Mouse (Mus musculus) frontal cortex, postnatal 36 days (tissue): ENCODE measurements at regions not wholly inside any gene's neighbourhood (a gene's known extent, or its start where the extent isn't known, plus 50 kb on each side); places are given as distances from the start of the nearest gene placed in this dataset.

Experiments
- DNase-seq, 2 experiments: peaks; one replicate each; pipeline ENCODE4 v3.0.0; 2022; ENCODE audit warnings: low spot score in 2 of 2

DNA sequence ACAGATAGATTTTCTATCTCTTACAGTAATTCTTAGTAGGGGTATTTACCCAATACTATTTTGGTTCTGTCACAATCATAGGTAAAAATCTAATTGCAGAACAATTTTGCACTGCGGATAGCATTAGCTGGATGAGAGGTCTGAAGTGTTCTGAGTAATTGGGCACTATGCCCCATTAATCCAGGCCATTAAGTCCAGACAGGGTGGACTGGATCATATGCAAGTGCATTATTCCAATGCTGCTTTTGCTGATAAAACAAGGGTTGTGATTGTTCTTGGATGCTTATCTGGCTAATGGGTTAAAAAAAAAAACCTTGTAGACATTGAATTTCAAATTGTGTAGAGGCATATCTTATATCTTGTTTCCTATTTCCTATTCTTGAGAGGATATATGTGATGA, 1732.6 kb upstream of the Gm6569 start:
- DNase-seq: no peak

DNA sequence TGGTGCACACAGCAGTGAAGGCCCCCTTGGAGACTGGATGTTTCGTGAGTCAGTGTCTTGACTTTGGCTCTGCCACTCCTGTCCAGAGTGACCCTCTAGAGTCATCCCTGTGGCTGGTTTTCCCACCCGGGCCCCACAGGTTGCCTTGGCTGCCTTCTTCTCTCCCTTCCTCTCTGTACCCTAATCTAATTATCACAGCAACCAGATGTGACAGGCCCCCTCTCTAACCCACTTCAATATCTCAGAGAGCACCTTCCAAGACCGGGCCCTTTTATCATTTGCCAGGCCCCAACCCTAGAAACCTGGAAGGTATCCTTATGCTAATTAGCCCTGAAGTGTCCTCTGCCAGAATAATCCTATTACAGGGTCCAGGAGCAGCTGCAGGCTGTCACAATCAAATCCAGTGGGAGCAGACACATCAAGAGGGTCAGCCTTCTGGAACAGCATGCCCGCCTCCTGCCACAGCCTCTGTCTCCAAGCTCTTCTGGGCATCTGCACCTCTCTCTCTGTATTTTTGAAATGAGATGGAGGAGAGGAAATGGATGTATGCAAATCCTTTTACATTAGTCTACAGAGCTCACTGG, 1728.4 kb upstream of the Gm6569 start:
- DNase-seq: no peak

DNA sequence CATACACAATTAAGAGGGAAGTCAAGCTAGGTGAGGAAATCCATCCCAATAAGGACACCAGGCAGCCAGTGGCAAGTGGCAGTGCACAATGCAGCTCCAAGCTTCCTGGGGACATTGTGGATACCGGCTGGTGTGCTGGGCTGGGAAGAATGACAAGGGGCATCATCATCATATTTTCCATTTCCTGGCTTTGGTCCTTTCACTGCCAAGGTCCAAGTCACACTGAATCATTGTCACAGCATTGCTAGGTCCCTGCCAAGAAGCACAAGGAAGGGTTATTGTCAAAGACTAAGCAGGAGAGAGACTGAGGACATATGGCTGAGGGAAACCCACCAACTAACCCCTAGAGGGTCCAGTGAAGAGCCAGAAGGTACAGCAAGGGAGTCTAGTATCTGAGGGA, 1723.8 kb upstream of the Gm6569 start:
- DNase-seq: no peak

GRCm38 (mm10) chr15:72116772-72117171, 1717.6 kb upstream of the Gm6569 start:
- DNase-seq: no peak

- DNase-seq: no peak
Measured at GRCm38 (mm10) chr15:72134226-72134625, 1700.1 kb upstream of the Gm6569 start.

DNA sequence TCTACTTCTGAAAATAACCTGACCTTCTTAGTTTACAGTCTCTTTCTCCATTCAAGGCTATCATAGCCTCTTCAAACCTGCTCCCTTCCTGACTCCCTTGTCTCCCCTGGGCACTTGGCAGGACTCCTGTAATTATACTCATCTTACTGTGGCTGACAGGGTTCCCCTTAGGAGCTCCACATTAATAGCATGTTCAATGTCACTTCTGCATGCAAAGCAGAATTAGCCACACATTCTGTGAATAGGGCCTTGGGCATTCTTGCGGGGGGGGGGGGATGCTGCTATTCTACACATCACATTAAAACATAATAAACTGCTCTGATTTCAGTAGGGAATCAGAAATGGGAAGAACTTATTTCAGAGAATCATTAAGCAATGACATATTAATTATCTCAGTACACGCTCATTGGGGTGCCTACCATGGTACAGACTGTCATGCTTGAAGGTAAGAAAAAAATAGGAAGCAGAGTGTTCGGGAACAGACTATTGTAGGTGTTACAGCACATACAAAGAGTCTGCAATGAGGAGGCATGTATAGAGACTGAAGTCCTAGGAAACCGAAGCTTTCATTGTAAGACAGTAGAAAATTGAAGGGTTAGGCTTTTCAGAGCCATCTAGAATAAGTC, 1698.3 kb upstream of the Gm6569 start:
- no peak for DNase-seq

DNA sequence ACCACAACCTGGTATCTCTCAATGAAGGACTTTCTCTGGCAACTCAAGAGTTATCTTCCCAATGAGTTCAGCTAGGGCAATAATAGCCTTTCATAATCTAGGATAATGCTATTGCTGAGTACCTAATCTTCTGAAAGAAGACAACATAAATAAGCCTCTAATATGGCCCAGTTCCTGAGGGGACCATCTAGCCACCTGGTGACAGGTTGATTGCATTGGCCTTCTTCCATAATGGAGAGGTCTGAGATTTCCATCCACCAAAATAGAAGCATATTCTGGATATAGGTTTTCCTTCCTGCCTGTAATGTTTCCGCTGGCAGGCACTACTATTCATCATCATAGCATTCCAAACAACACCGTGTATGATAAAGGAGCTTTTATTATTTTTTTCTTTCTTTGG, 1694.2 kb upstream of the Gm6569 start:
- DNase-seq: no peak

DNA sequence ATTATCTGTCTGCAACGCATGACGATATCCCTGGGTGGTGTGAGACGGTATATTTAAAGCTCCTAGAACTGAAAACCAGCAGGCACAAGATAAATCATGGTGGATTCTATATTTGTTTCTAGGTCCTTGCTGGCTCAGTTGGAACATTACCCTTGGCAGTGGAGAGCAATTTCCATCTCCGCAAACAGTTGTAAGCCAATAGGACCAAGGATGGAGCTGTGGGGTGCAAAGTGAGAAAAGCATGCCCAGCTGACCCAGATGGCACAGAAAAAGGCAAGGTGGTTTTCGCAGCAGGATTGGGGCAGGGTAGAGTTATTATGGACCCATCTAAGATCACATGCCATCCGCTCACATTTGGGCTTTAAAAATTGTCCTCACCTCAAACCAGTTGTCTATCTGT, 1683.8 kb upstream of the Gm6569 start:
- no peak for DNase-seq

DNA sequence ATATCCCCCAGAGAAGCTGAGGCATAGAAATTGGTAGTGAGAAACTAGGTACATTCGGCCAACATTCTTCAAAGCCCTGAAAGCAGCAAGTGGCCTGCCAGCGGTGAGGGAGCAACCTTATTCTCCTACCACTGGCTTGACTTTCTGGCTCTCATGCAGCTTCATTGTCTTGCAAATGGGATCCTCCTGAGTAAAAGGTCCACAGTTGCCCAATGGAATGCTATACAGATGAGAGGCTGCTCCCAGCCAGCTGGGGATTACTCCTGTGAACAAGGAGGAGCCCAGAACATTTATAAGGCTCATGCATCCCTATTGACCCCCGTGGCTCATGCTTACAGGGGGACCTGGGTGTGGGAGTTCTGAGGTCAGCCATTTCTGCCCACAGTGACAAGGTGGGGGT, 1675.9 kb upstream of the Gm6569 start:
- DNase-seq: no peak

DNA sequence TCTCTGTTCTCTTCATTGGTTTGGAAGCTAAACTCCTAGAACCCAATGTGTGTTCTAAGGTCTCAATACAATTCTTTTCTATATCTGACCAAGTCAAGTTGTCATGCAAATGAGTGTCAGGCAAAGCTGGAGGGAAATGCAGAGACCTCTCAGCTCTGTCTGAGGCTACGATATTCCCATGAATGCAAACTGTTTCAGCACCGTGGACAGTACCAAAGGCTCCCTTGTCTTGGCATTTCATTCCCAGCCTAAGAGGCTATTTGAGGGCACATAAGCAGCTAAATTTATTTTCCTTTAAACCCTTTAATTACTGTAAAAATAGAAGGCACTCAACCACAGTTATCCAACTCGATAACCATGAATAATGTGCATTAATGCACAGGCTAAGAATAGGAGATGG, 1633.5 kb upstream of the Gm6569 start:
- DNase-seq: no peak

DNA sequence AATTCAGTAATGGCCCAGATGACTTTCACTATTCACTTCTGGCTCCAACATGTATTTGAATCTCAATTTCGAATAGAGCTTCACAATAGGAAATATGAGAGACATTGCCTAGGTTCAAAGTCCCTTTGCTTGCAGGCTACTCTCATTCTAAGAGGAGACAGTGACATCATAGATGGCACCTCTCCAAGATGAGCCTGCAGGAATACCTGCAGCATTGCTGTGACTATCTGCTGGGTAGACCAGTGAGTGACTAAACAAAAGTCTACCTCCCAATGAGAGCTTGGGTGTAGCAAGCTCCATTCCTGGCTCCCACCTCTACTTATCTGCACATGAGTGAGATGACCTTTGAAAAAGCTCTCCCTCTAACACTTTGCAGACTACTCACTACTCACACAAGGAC, 1632.6 kb upstream of the Gm6569 start:
- no peak for DNase-seq

- DNase-seq: no peak
Measured at GRCm38 (mm10) chr15:72205240-72205799, 1629.0 kb upstream of the Gm6569 start.

- peak; percentile 90 to 91 for DNase-seq
Measured at GRCm38 (mm10) chr15:72205950-72206349, 1628.4 kb upstream of the Gm6569 start.

DNA sequence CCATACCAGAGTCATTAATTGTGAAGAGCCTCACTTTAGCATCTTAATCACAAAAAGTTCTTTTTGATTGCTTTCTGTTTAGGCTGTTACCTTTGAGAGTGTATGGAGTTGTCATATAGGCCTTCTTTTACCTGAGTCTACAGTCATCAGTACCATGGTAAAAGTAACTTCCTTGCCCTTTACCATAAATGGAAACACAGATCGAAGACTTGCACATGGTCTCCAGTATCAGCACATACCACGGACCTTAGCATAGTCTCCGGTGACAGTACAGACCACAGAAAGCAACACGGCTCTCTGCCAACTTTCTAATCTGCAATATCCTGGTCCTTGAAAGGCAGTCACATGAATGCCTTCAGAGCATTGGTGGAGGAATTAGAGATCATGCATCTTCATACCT, 1626.8 kb upstream of the Gm6569 start:
- no peak for DNase-seq

DNA sequence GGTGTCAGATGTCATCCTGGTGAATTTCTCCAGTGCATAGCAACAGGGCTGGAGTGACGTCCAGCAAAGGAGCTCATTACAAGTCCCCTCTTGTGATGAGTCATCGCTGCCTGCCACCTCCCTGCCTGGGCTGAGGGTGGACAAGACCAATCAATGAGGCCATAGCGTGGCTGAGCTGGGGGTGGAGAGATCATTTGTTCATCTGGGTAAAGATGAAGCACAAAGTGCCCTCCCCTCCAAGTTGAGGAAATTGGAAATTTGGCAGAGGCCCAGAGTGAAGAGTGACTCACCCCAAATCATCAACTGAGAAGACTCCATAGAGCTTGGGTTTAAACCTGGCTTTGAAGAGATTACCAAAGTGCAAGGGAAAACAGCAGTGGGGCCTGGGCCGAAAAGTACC, 1626.3 kb upstream of the Gm6569 start:
- DNase-seq: no peak

- no peak for DNase-seq
Measured at GRCm38 (mm10) chr15:72208973-72209372, 1625.4 kb upstream of the Gm6569 start.

DNA sequence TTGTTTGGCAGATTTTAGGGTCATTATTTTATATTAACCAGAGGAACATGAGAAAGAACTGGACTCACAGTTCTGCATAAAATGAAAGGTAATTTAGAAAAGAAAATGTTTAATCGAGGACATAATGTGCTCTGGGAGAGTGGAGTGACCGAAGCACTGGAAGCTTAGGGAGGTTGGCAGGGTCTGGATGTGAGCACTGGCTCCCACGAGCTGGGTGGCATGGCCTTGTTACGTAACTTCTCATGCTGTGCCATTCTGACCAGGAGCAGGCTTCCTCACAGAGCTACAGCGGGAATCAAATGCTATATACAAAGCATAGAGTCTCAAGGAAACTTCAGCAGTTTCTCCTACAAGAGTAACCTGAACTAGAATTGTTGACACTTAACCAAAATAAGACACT, 1616.6 kb upstream of the Gm6569 start:
- no peak for DNase-seq

DNA sequence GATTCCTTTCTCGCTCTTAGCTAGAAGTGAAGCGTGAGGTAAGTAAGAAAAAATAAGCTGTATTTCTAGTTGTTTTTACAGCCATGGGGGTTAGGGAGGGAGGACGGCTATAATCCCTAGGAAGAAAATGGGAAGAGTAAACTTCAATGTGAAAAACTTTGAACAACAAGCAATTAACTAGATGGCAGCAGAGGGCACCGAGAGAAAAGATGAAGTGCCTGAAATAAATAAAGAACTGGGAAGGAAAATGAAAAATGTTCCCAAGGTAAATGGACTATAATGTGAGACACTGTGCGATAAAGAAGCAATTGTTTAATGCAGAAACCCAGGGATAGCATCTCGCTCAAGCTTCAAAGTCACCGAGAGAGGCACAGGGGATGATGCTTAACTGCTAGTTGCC, 1614.4 kb upstream of the Gm6569 start:
- DNase-seq: no peak

DNA sequence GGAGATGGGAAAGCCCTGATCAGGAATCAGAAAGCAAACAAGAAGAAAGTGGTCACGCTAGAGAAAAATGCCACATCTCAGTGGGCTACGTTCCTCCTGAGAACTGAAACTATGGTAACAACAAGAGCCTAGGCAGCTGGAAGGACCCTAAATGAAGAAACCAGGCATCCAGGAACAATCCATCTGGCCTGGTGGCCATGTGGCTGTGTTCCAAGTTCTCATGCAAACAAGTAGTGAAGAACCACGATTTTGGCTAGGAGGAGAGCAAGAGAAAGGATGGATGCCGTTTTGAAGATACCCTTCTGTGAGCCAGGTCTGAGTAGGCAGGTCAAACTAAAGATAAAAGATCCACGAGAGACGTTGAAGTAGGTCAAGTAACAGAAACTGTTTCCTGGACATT, 1613.6 kb upstream of the Gm6569 start:
- no peak for DNase-seq

- DNase-seq: no peak
Measured at GRCm38 (mm10) chr15:72232355-72232754, 1602.0 kb upstream of the Gm6569 start.

- DNase-seq: peak; percentile 0 to 8
Measured at GRCm38 (mm10) chr15:72264619-72265018, 1569.7 kb upstream of the Gm6569 start.

GRCm38 (mm10) chr15:72283846-72284245, 1550.5 kb upstream of the Gm6569 start:
- no peak for DNase-seq

- no peak for DNase-seq
Measured at GRCm38 (mm10) chr15:72296648-72297047, 1537.7 kb upstream of the Gm6569 start.

DNA sequence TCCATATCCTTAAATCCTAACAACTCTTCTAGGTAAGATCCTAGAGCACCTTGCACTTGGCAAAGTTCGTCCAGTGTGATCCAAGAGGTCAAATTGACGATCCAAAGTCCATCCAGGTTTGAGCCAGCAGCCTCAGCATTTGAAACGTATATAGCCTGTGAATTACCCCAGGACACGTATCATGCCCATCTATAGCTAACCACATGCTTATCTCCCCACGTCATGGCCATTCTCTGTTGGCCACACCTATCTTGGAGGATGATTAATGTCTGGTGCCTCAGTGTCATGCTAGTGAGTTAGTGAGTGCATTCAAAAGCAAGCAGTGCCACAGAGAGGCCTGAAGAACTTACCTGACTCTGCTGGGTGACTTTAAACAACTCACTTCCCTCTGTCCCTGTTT, 1521.9 kb upstream of the Gm6569 start:
- no peak for DNase-seq
